Mouse (Mus musculus) liver, embryonic 16.5 days (tissue): ENCODE measurements around the gene Snrnp70. TPM values are rescaled to one million over a fixed set of nuclear protein-coding genes. Genes with fewer than 3 reads are reported as not detected.

Source experiments
- ATAC-seq: fragments of 200-750 bp; cut with Nextera tagmentation; 2 replicates; pipeline ENCODE4 v1.8.0; 2017; ENCODE audit warnings: low read depth, mild to moderate bottlenecking, moderate number of reproducible peaks, moderate library complexity
- H3K27ac ChIP-seq: fragments of 300-500 bp; sonication (generic); 2 replicates; pipeline ENCODE4 v1.5.1; 2014; ENCODE audit warnings: mild to moderate bottlenecking, low read length
- H3K27me3 ChIP-seq: fragments of 300-500 bp; sonication (generic); 2 replicates; pipeline ENCODE4 v1.6.1; 2014; ENCODE audit warnings: low read depth, low read length, mixed read lengths; ENCODE audit not compliant: control insufficient read depth, insufficient read depth
- H3K36me3 ChIP-seq: fragments of 300-500 bp; sonication (generic); 2 replicates; pipeline ENCODE4 v1.6.1; 2014; ENCODE audit warnings: mild to moderate bottlenecking; ENCODE audit not compliant: control insufficient read depth, insufficient read depth
- H3K4me1 ChIP-seq: fragments of 300-500 bp; sonication (generic); 2 replicates; pipeline ENCODE4 v1.6.1; 2014; ENCODE audit warnings: low read depth, low read length, mixed read lengths; ENCODE audit not compliant: control insufficient read depth
- H3K4me2 ChIP-seq: fragments of 300-500 bp; sonication (generic); 2 replicates; pipeline ENCODE4 v1.6.1; 2014; ENCODE audit warnings: low read depth, low read length, mixed read lengths
- H3K4me3 ChIP-seq: fragments of 300-500 bp; sonication (generic); 2 replicates; pipeline ENCODE4 v1.5.1; 2014; ENCODE audit warnings: low read depth, mild to moderate bottlenecking, low read length
- H3K9ac ChIP-seq: fragments of 300-500 bp; sonication (generic); 2 replicates; pipeline ENCODE4 v1.6.1; 2014; ENCODE audit warnings: low read depth, low read length
- H3K9me3 ChIP-seq: fragments of 300-500 bp; sonication (generic); replicated peaks from 2 replicates; pipeline ENCODE4 v1.6.1; 2016; ENCODE audit warnings: low read length; ENCODE audit not compliant: control insufficient read depth
- WGBS: fragments of 180-500 bp; shearing (Covaris S2); extraction: QIAGEN DNeasy Blood & Tissue Kit; methylation state at CpG from one replicate; pipeline ENCODE4 v1.1.7; 2014; ENCODE audit not compliant: insufficient replicate concordance; 5-methylcytosine and 5-hydroxymethylcytosine counted together
- polyA plus RNA-seq: library from polyadenylated mRNA; unstranded; fragments of >200 nt; fragmentation: Nextera tagmentation; extraction: Ambion mirVana; gene quantifications from 2 replicates; pipeline ENCODE4 v1.2.1, GENCODE M21; 2015

Snrnp70 gene
- polyA plus RNA-seq, 1 experiment from 2014 or later, result 64.2 TPM

DNA sequence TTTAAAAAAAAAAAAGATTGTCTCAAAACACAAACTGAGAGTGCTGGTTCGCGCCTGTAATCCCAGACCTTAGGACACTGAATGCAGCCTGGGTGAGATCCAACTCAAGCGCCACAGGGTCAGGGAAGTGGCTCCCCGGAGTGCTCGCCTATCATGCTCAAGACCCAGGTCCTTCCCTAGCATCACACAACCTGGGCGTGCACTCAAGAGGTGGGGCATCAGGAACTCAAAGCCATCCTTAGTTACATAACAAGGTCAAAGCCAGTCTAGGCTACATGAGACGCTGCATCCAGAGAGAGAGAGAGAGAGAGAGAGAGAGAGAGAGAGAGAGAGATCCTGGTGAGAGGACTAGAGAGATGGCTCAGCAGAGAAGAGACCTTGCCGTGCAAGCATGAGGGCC is 31.0 kb upstream of the Snrnp70 start:
- H3K9me3 ChIP-seq, result no peaks in the 10 kb centered on the region
- no peak overlapping the region for H3K4me2 ChIP-seq
- no peak overlapping the region for H3K4me3 ChIP-seq
- ATAC-seq, result no peak
- no peak overlapping the region for H3K9ac ChIP-seq
- no peaks in the 10 kb centered on the region for H3K27me3 ChIP-seq
- no peaks in the 10 kb centered on the region for H3K4me1 ChIP-seq
- peaks cover 39% of the 10 kb centered on the region for H3K36me3 ChIP-seq
- 83% methylated on average over 8 of the region's 8 CpGs for WGBS
- H3K27ac ChIP-seq, result no peak overlapping the region

- Histone ChIP-seq H3K27me3 (peaks cover 40% of the 10 kb centered on the region), H3K36me3 (peaks cover 31% of the 10 kb centered on the region)
- 82% methylated on average over 14 of the region's 14 CpGs for WGBS
Observed at GRCm38 (mm10) chr7:45421194-45421593, 25.7 kb upstream of the Snrnp70 start.

DNA sequence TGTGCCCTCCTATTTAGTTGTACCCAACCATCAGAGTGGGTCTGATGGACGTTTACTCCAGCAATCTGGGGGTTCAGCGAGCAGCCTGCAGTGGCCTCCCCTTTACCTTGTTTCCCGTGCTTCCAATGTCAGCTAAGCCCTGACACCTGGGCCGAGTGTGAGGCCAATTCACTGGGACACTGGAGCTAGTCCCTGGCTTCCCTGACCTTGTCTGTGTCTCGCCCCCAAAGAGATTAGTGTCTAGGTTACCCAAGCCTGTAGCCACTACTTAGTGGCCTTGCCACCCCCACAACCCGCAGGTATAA is 25.0 kb upstream of the Snrnp70 start, which contains the start of gene Lhb:
TSS of gene Lhb (plus strand) at position 206 of the 305 bp plus-strand sequence.
- H3K36me3 ChIP-seq, result peaks cover 31% of the 10 kb centered on the region

More at GRCm38 (mm10) chr7:45421194-45421593, 25.7 kb upstream of the Snrnp70 start:
- no peak overlapping the region for H3K9ac ChIP-seq
- no peaks in the 10 kb centered on the region for H3K4me1 ChIP-seq
- ATAC-seq, result no peak
- no peak overlapping the region for H3K27ac ChIP-seq
- H3K4me3 ChIP-seq, result no peak overlapping the region
- no peaks in the 10 kb centered on the region for H3K9me3 ChIP-seq
- H3K4me2 ChIP-seq, result no peak overlapping the region

GRCm38 (mm10) chr7:45419859-45420614 is 24.5 kb upstream of the Snrnp70 start:
- no peak overlapping the region for H3K4me2 ChIP-seq
- 33% methylated on average over 27 of the region's 27 CpGs for WGBS

More for the DNA sequence above, 25.0 kb upstream of the Snrnp70 start, which contains the start of gene Lhb:
- H3K4me2 ChIP-seq, result no peak within 1 kb of the TSS
- H3K27me3 ChIP-seq, result peaks cover 47% of the 10 kb centered on the region
- H3K9me3 ChIP-seq, result no peaks in the 10 kb centered on the region
- no peak within 1 kb of the TSS for H3K4me3 ChIP-seq
- no peak within 1 kb of the TSS for H3K9ac ChIP-seq
- H3K4me1 ChIP-seq, result peaks cover under 1% of the 10 kb centered on the region; the same call in 1 of the 2 replicates
- WGBS, result 62% methylated on average over 6 of the region's 6 CpGs
- H3K27ac ChIP-seq, result no peak within 1 kb of the TSS
- no peak for ATAC-seq

GRCm38 (mm10) chr7:45417962-45418492 is 22.5 kb upstream of the Snrnp70 start:
- peaks cover 72% of the 10 kb centered on the region for H3K27me3 ChIP-seq
- peaks cover 11% of the 10 kb centered on the region for H3K36me3 ChIP-seq
- H3K9ac ChIP-seq, result no peak overlapping the region
- no peak overlapping the region for H3K4me3 ChIP-seq
- no peaks in the 10 kb centered on the region for H3K9me3 ChIP-seq
- WGBS, result 9% methylated on average over 13 of the region's 13 CpGs
- no peak overlapping the region for H3K27ac ChIP-seq
- H3K4me2 ChIP-seq, result no peak overlapping the region
- ATAC-seq, result no peak
- peaks cover 13% of the 10 kb centered on the region for H3K4me1 ChIP-seq

More at GRCm38 (mm10) chr7:45419859-45420614, 24.5 kb upstream of the Snrnp70 start:
- Histone ChIP-seq H3K9ac (no peak overlapping the region), H3K27me3 (peaks cover 52% of the 10 kb centered on the region), H3K27ac (no peak overlapping the region), H3K9me3 (no peaks in the 10 kb centered on the region), H3K4me1 (peaks cover 5% of the 10 kb centered on the region), H3K4me3 (no peak overlapping the region), H3K36me3 (peaks cover 28% of the 10 kb centered on the region)
- no peak for ATAC-seq

DNA sequence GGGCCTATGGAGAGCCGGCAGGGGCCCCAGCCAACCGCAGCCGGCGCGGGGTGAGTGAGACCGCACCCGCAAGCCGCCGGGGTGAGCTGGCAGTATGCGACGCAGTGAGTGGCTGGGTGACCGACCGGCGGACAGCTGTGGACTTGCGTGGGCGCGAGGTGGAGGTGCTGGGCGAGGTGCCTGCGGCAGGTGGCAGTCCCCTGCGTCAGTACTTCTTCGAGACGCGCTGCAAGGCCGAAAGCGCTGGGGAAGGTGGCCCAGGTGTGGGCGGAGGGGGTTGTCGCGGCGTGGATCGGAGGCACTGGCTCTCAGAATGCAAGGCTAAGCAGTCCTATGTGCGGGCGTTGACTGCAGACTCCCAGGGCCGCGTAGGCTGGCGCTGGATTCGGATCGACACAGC is 20.1 kb upstream of the Snrnp70 start:
- Histone ChIP-seq H3K9ac (no peak overlapping the region), H3K4me2 (no peak overlapping the region), H3K9me3 (no peaks in the 10 kb centered on the region), H3K4me3 (no peak overlapping the region), H3K27ac (no peak overlapping the region), H3K27me3 (peaks cover 94% of the 10 kb centered on the region), H3K36me3 (no peaks in the 10 kb centered on the region), H3K4me1 (peaks cover 13% of the 10 kb centered on the region)
- WGBS, result 10% methylated on average over 37 of the region's 37 CpGs
- no peak for ATAC-seq

- H3K4me1 ChIP-seq, result peaks cover 13% of the 10 kb centered on the region
- peaks cover 97% of the 10 kb centered on the region for H3K27me3 ChIP-seq
- no peak overlapping the region for H3K4me2 ChIP-seq
- no peak overlapping the region for H3K4me3 ChIP-seq
- no peaks in the 10 kb centered on the region for H3K36me3 ChIP-seq
- no peak for ATAC-seq
- no peaks in the 10 kb centered on the region for H3K9me3 ChIP-seq
- no peak overlapping the region for H3K9ac ChIP-seq
- 23% methylated on average over 12 of the region's 12 CpGs for WGBS
- H3K27ac ChIP-seq, result no peak overlapping the region
Observed at GRCm38 (mm10) chr7:45414740-45415224, 19.2 kb upstream of the Snrnp70 start.

DNA sequence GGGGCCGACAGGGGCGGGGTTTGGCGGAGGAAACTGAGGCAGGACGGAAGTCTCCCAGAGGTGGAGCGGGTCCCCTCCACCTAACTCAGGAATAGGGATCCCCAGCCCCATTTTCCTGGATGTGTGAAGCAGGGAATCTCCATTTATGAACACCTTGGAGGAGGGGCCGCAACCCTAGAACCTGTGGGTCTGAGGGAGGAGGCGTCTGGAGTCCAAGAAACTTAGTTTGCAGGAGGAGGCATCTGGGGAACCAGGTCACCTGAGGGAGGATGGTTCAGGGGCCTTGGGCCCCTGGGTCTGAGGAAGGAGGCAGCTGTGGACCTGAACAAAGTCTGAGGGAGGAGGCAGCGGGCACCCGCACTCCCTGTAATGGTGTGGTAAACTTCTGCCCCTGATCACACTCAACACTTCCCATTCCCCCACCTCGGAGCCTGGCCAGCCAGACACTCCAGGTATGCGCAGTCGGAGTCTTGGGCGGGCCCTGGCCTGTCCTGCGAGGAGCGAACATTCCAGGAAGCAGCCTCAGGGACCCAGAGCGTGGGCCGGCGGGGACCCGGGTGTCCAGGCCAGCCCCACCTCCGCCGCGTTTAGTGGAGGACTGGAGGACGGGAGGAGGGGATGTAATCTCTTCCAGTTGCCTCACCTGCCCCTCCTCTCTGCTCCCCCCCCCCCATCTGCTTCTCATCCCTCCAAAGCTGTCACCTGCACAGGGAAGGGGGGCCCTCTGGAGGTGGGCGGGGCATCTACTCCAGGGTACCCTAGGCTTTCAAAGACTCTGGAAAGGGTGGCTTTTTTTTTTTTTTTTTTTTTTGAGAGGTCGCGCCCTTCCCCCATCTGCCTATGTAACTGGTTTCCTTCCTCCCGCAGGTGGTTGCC is 18.6 kb upstream of the Snrnp70 start:
- 2% methylated on average over 27 of the region's 27 CpGs for WGBS
- peaks cover 96% of the 10 kb centered on the region for H3K27me3 ChIP-seq
- no peak overlapping the region for H3K27ac ChIP-seq
- H3K4me2 ChIP-seq, result peak overlapping the region; percentile 61
- no peaks in the 10 kb centered on the region for H3K9me3 ChIP-seq
- peaks cover 13% of the 10 kb centered on the region for H3K4me1 ChIP-seq
- no peaks in the 10 kb centered on the region for H3K36me3 ChIP-seq
- ATAC-seq, result no peak
- H3K9ac ChIP-seq, result 0 out of 2 replicates have a peak overlapping the region, but pooled peaks have one; percentile 11
- peak overlapping the region; percentile 51 for H3K4me3 ChIP-seq
